Mouse (Mus musculus): Measurements from ENCODE around the gene Plvap. TPM values are rescaled to one million over a fixed set of nuclear protein-coding genes. Genes with fewer than 3 reads are reported as not detected.

Plvap gene
- polyA plus RNA-seq, 1 experiment from 2014 or later, result 13.6 TPM

- H3K9ac ChIP-seq, result peak within 1 kb of the TSS; percentile 82
- peaks cover 37% of the 10 kb centered on the region for H3K36me3 ChIP-seq (ENCODE audit: poor library complexity, severe bottlenecking)
- WGBS, result under 1% methylated on average over 35 of the region's 52 CpGs
- peak within 1 kb of the TSS; percentile 93 for H3K4me2 ChIP-seq
- peak within 1 kb of the TSS; percentile 75 for H3K4me3 ChIP-seq
- H3K27me3 ChIP-seq, result no peaks in the 10 kb centered on the region
- H3K4me1 ChIP-seq, result peaks cover 30% of the 10 kb centered on the region
- H3K27ac ChIP-seq, result peak within 1 kb of the TSS; percentile 75
- peak; percentile 90 for ATAC-seq
- H3K9me3 ChIP-seq (replicated peaks), result no peaks in the 10 kb centered on the region
These were observed 42.6 kb downstream of the Plvap start, which contains the start of gene Dda1 for GRCm38 (mm10) chr8:71468916-71469315. TSS of gene Dda1 (plus strand) at chr8:71469199.

GRCm38 (mm10) chr8:71468001-71468400, 43.6 kb downstream of the Plvap start:
- no peak for ATAC-seq
- H3K4me2 ChIP-seq, result no peak overlapping the region
- H3K36me3 ChIP-seq (ENCODE audit: poor library complexity, severe bottlenecking), result peaks cover 28% of the 10 kb centered on the region
- 95% methylated on average over 1 of the region's 1 CpGs for WGBS
- H3K27ac ChIP-seq, result no peak overlapping the region
- no peaks in the 10 kb centered on the region for H3K27me3 ChIP-seq
- no peak overlapping the region for H3K4me3 ChIP-seq
- H3K9ac ChIP-seq, result no peak overlapping the region
- H3K9me3 ChIP-seq (replicated peaks), result no peaks in the 10 kb centered on the region
- H3K4me1 ChIP-seq, result peaks cover 33% of the 10 kb centered on the region

- H3K9me3 ChIP-seq (replicated peaks), result no peaks in the 10 kb centered on the region
- no peak overlapping the region for H3K27ac ChIP-seq
- no peak overlapping the region for H3K4me3 ChIP-seq
- H3K4me2 ChIP-seq, result no peak overlapping the region
- 92% methylated on average over 2 of the region's 2 CpGs for WGBS
- no peaks in the 10 kb centered on the region for H3K27me3 ChIP-seq
- H3K36me3 ChIP-seq (ENCODE audit: poor library complexity, severe bottlenecking), result peaks cover 20% of the 10 kb centered on the region
- H3K9ac ChIP-seq, result no peak overlapping the region
- H3K4me1 ChIP-seq, result peaks cover 41% of the 10 kb centered on the region
- no peak for ATAC-seq
These were observed 44.4 kb downstream of the Plvap start for GRCm38 (mm10) chr8:71467201-71467600.

- H3K4me3 ChIP-seq, result peak overlapping the region; percentile 95; the same call in 1 of the 2 replicates
- H3K27me3 ChIP-seq, result no peaks in the 10 kb centered on the region
- no peak overlapping the region for H3K9ac ChIP-seq
- no peak for ATAC-seq
- peaks cover 17% of the 10 kb centered on the region for H3K36me3 ChIP-seq (ENCODE audit: poor library complexity, severe bottlenecking)
- 98% methylated on average over 5 of the region's 5 CpGs for WGBS
- H3K9me3 ChIP-seq (replicated peaks), result no peaks in the 10 kb centered on the region
- peaks cover 51% of the 10 kb centered on the region for H3K4me1 ChIP-seq
- no peak overlapping the region for H3K4me2 ChIP-seq
- H3K27ac ChIP-seq, result no peak overlapping the region
These were observed 45.4 kb downstream of the Plvap start for GRCm38 (mm10) chr8:71466198-71466597.

GRCm38 (mm10) chr8:71465733-71466132, 45.8 kb downstream of the Plvap start:
- Histone ChIP-seq H3K27me3 (no peaks in the 10 kb centered on the region), H3K9me3 (replicated peaks) (no peaks in the 10 kb centered on the region), H3K9ac (peak overlapping the region; percentile 86), H3K4me3 (peak overlapping the region; percentile 95), H3K4me1 (peaks cover 51% of the 10 kb centered on the region), H3K27ac (no peak overlapping the region), H3K4me2 (peak overlapping the region; percentile 94), H3K36me3 (ENCODE audit: poor library complexity, severe bottlenecking) (peaks cover 16% of the 10 kb centered on the region)
- no peak for ATAC-seq
- 86% methylated on average over 8 of the region's 8 CpGs for WGBS

GRCm38 (mm10) chr8:71464513-71465500, 46.7 kb downstream of the Plvap start, which contains the start of gene Mrpl34:
TSS of gene Mrpl34 (plus strand) at chr8:71464959.
- H3K36me3 ChIP-seq (ENCODE audit: poor library complexity, severe bottlenecking), result peaks cover 17% of the 10 kb centered on the region
- H3K9ac ChIP-seq, result peak within 1 kb of the TSS; percentile 91
- H3K27ac ChIP-seq, result peak within 1 kb of the TSS; percentile 90
- no peaks in the 10 kb centered on the region for H3K27me3 ChIP-seq
- ATAC-seq, result peak; percentile 71
- H3K4me3 ChIP-seq, result peak within 1 kb of the TSS; percentile 95
- H3K4me1 ChIP-seq, result peaks cover 46% of the 10 kb centered on the region
- peak within 1 kb of the TSS; percentile 94 for H3K4me2 ChIP-seq
- no peaks in the 10 kb centered on the region for H3K9me3 ChIP-seq (replicated peaks)
- under 1% methylated on average over 59 of the region's 59 CpGs for WGBS

- Histone ChIP-seq H3K36me3 (ENCODE audit: poor library complexity, severe bottlenecking) (peaks cover 31% of the 10 kb centered on the region), H3K9me3 (replicated peaks) (no peaks in the 10 kb centered on the region), H3K4me1 (peaks cover 53% of the 10 kb centered on the region), H3K27me3 (no peaks in the 10 kb centered on the region), H3K9ac (peak within 1 kb of the TSS; percentile 91), H3K4me2 (peak within 1 kb of the TSS; percentile 94), H3K4me3 (peak within 1 kb of the TSS; percentile 95), H3K27ac (peak within 1 kb of the TSS; percentile 90)
- WGBS, result under 1% methylated on average over 55 of the region's 55 CpGs
- peak; percentile 88 for ATAC-seq
These were observed 48.1 kb downstream of the Plvap start, which contains the start of gene Abhd8 for GRCm38 (mm10) chr8:71463188-71464033. TSS of gene Abhd8 (minus strand) at chr8:71463655.

GRCm38 (mm10) chr8:71462786-71463185, 48.8 kb downstream of the Plvap start:
- ATAC-seq, result peak; percentile 0; the same call in 1 of the 2 replicates
- no peaks in the 10 kb centered on the region for H3K27me3 ChIP-seq
- no peak overlapping the region; the same call in 1 of the 2 replicates for H3K27ac ChIP-seq
- H3K4me3 ChIP-seq, result peak overlapping the region; percentile 95
- H3K9ac ChIP-seq, result peak overlapping the region; percentile 91
- H3K9me3 ChIP-seq (replicated peaks), result no peaks in the 10 kb centered on the region
- H3K36me3 ChIP-seq (ENCODE audit: poor library complexity, severe bottlenecking), result peaks cover 38% of the 10 kb centered on the region
- peaks cover 53% of the 10 kb centered on the region for H3K4me1 ChIP-seq
- peak overlapping the region; percentile 94 for H3K4me2 ChIP-seq
- 4% methylated on average over 16 of the region's 16 CpGs for WGBS

GRCm38 (mm10) chr8:71462191-71462590, 49.4 kb downstream of the Plvap start:
- 77% methylated on average over 4 of the region's 4 CpGs for WGBS
- Histone ChIP-seq H3K4me2 (peak overlapping the region; percentile 94), H3K27me3 (no peaks in the 10 kb centered on the region), H3K9ac (peak overlapping the region; percentile 91), H3K4me1 (peaks cover 53% of the 10 kb centered on the region), H3K9me3 (replicated peaks) (no peaks in the 10 kb centered on the region), H3K27ac (no peak overlapping the region), H3K36me3 (ENCODE audit: poor library complexity, severe bottlenecking) (peaks cover 43% of the 10 kb centered on the region), H3K4me3 (peak overlapping the region; percentile 95)
- ATAC-seq, result no peak

GRCm38 (mm10) chr8:71461152-71461840, 50.3 kb downstream of the Plvap start:
- H3K4me1 ChIP-seq, result peaks cover 53% of the 10 kb centered on the region
- no peak for ATAC-seq

GRCm38 (mm10) chr8:71460716-71461115, 50.8 kb downstream of the Plvap start:
- no peak overlapping the region for H3K9ac ChIP-seq
- H3K4me1 ChIP-seq, result peaks cover 48% of the 10 kb centered on the region
- 95% methylated on average over 6 of the region's 6 CpGs for WGBS
- peaks cover 54% of the 10 kb centered on the region for H3K36me3 ChIP-seq (ENCODE audit: poor library complexity, severe bottlenecking)
- H3K27me3 ChIP-seq, result no peaks in the 10 kb centered on the region
- no peak overlapping the region for H3K27ac ChIP-seq
- H3K4me2 ChIP-seq, result no peak overlapping the region
- H3K4me3 ChIP-seq, result no peak overlapping the region
- no peak for ATAC-seq
- no peaks in the 10 kb centered on the region for H3K9me3 ChIP-seq (replicated peaks)

More at GRCm38 (mm10) chr8:71461152-71461840, 50.3 kb downstream of the Plvap start:
- Histone ChIP-seq H3K4me3 (no peak overlapping the region; the same call in 1 of the 2 replicates), H3K27ac (no peak overlapping the region), H3K36me3 (ENCODE audit: poor library complexity, severe bottlenecking) (peaks cover 52% of the 10 kb centered on the region), H3K4me2 (peak overlapping the region; percentile 94; the same call in 1 of the 2 replicates), H3K9me3 (replicated peaks) (no peaks in the 10 kb centered on the region), H3K9ac (0 out of 2 replicates have a peak overlapping the region, but pooled peaks have one; percentile 91), H3K27me3 (no peaks in the 10 kb centered on the region)
- 80% methylated on average over 45 of the region's 47 CpGs for WGBS

All from forebrain, embryonic 13.5 days (tissue).